Mouse (Mus musculus) neural tube, embryonic 13.5 days (tissue): ENCODE measurements around the gene Cryz. TPM values are rescaled to one million over a fixed set of nuclear protein-coding genes. Genes with fewer than 3 reads are reported as not detected.
A peak's percentile ranks its signal among the peaks of the same experiment; 100 is the strongest.
"Not testable (repeated sequence)": the region's sequence is repeated elsewhere in the genome, so short reads cannot be mapped to it uniquely, and the experiment has no call there.

Source experiments
- ATAC-seq: fragments of 200-750 bp; cut with Nextera tagmentation; 2 replicates; pipeline ENCODE4 v1.8.0; 2017; ENCODE audit warnings: low read depth, mild to moderate bottlenecking, moderate TSS enrichment, moderate library complexity
- H3K27ac ChIP-seq: fragments of 300-500 bp; sonication (generic); replicated peaks from 2 replicates; pipeline ENCODE4 v1.5.1; 2015; ENCODE audit warnings: moderate library complexity, mild to moderate bottlenecking, inconsistent platforms
- H3K27me3 ChIP-seq: fragments of 300-500 bp; sonication (generic); 2 replicates; pipeline ENCODE4 v1.6.1; 2015; ENCODE audit warnings: mild to moderate bottlenecking, inconsistent platforms
- H3K36me3 ChIP-seq: fragments of 300-500 bp; sonication (generic); 2 replicates; pipeline ENCODE4 v1.6.1; 2015; ENCODE audit warnings: mild to moderate bottlenecking, inconsistent platforms
- H3K4me1 ChIP-seq: fragments of 300-500 bp; sonication (generic); replicated peaks from 2 replicates; pipeline ENCODE4 v1.6.1; 2015; ENCODE audit warnings: inconsistent platforms
- H3K4me2 ChIP-seq: fragments of 300-500 bp; sonication (generic); 2 replicates; pipeline ENCODE4 v1.6.1; 2015; ENCODE audit warnings: inconsistent platforms, mild to moderate bottlenecking, moderate library complexity
- H3K4me3 ChIP-seq: fragments of 300-500 bp; sonication (generic); 2 replicates; pipeline ENCODE4 v1.5.1; 2015; ENCODE audit warnings: mild to moderate bottlenecking, inconsistent platforms
- H3K9ac ChIP-seq: fragments of 300-500 bp; sonication (generic); 2 replicates; pipeline ENCODE4 v1.6.1; 2015; ENCODE audit warnings: moderate library complexity, mild to moderate bottlenecking, inconsistent platforms
- H3K9me3 ChIP-seq: fragments of 300-500 bp; sonication (generic); 2 replicates; pipeline ENCODE4 v1.6.1; 2016; ENCODE audit warnings: inconsistent platforms
- WGBS: fragments of 180-500 bp; shearing (Covaris S2); methylation state at CpG from one replicate; pipeline ENCODE4 v1.1.7; 2015; 5-methylcytosine and 5-hydroxymethylcytosine counted together
- polyA plus RNA-seq: library from polyadenylated mRNA; unstranded; fragments of >200 nt; fragmentation: Nextera tagmentation; extraction: Ambion mirVana; gene quantifications from 2 replicates; pipeline ENCODE4 v1.2.1, GENCODE M21; 2015

Cryz gene
- polyA plus RNA-seq, 1 experiment from 2014 or later: 9.7 TPM

GRCm38 (mm10) chr3:154615304-154615703 lies 18.8 kb downstream of the Cryz start:
- no peak overlapping the region for H3K4me3 ChIP-seq
- no peaks in the 10 kb centered on the region; the same call in 1 of the 2 replicates for H3K36me3 ChIP-seq
- 93% methylated on average over 7 of the region's 7 CpGs for WGBS
- H3K9ac ChIP-seq: no peak overlapping the region
- H3K4me1 ChIP-seq: no peaks in the 10 kb centered on the region
- H3K9me3 ChIP-seq: no peaks in the 10 kb centered on the region
- no peak overlapping the region for H3K4me2 ChIP-seq
- no peak for ATAC-seq
- H3K27ac ChIP-seq: no peak overlapping the region
- no peaks in the 10 kb centered on the region for H3K27me3 ChIP-seq

- no peak overlapping the region for H3K9ac ChIP-seq
- H3K4me2 ChIP-seq: no peak overlapping the region
- no peaks in the 10 kb centered on the region for H3K4me1 ChIP-seq
- no peaks in the 10 kb centered on the region for H3K27me3 ChIP-seq
- no peak overlapping the region for H3K4me3 ChIP-seq
- H3K36me3 ChIP-seq: no peaks in the 10 kb centered on the region; the same call in 1 of the 2 replicates
- H3K27ac ChIP-seq: no peak overlapping the region
- ATAC-seq: no peak
- H3K9me3 ChIP-seq: no peaks in the 10 kb centered on the region
- 94% methylated on average over 4 of the region's 4 CpGs for WGBS
These were observed 19.6 kb downstream of the Cryz start for GRCm38 (mm10) chr3:154616106-154616505.

GRCm38 (mm10) chr3:154628284-154628683 lies 31.8 kb downstream of the Cryz start:
- H3K9me3 ChIP-seq: no peaks in the 10 kb centered on the region
- H3K4me2 ChIP-seq: no peak overlapping the region
- no peak overlapping the region for H3K4me3 ChIP-seq
- no peaks in the 10 kb centered on the region for H3K27me3 ChIP-seq
- no peak overlapping the region for H3K27ac ChIP-seq
- no peak overlapping the region for H3K9ac ChIP-seq
- no peaks in the 10 kb centered on the region for H3K36me3 ChIP-seq
- peak; percentile 50; the same call in 1 of the 2 replicates for ATAC-seq
- H3K4me1 ChIP-seq: no peaks in the 10 kb centered on the region

GRCm38 (mm10) chr3:154631281-154631680 lies 34.8 kb downstream of the Cryz start:
- not testable (repeated sequence) for H3K36me3 ChIP-seq, H3K27ac ChIP-seq, H3K9ac ChIP-seq, H3K4me1 ChIP-seq, H3K4me3 ChIP-seq, H3K4me2 ChIP-seq, H3K27me3 ChIP-seq, H3K9me3 ChIP-seq, ATAC-seq
- WGBS: 92% methylated on average over 2 of the region's 2 CpGs

GRCm38 (mm10) chr3:154633091-154633490 lies 36.6 kb downstream of the Cryz start:
- Histone ChIP-seq H3K9me3 (no peaks in the 10 kb centered on the region), H3K4me1 (no peaks in the 10 kb centered on the region), H3K4me2 (no peak overlapping the region), H3K27me3 (no peaks in the 10 kb centered on the region), H3K27ac (no peak overlapping the region), H3K4me3 (no peak overlapping the region), H3K9ac (no peak overlapping the region), H3K36me3 (no peaks in the 10 kb centered on the region)
- ATAC-seq: no peak
- 64% methylated on average over 5 of the region's 5 CpGs for WGBS

GRCm38 (mm10) chr3:154646638-154647442 lies 50.3 kb downstream of the Cryz start:
- Histone ChIP-seq H3K27ac (no peak overlapping the region), H3K27me3 (0 out of 2 replicates have a peak, but pooled peaks cover 14% of the 10 kb centered on the region), H3K9ac (no peak overlapping the region), H3K9me3 (no peaks in the 10 kb centered on the region), H3K4me1 (peaks cover 5% of the 10 kb centered on the region; the same call in 1 of the 2 replicates), H3K36me3 (no peaks in the 10 kb centered on the region), H3K4me3 (no peak overlapping the region; the same call in 1 of the 2 replicates), H3K4me2 (peak overlapping the region; percentile 38)
- 58% methylated on average over 29 of the region's 29 CpGs for WGBS
- ATAC-seq: peak; percentile 56

- Histone ChIP-seq H3K4me2 (peak overlapping the region; percentile 38), H3K27ac (no peak overlapping the region), H3K9ac (no peak overlapping the region), H3K4me3 (no peak overlapping the region; the same call in 1 of the 2 replicates), H3K9me3 (no peaks in the 10 kb centered on the region), H3K27me3 (0 out of 2 replicates have a peak, but pooled peaks cover 20% of the 10 kb centered on the region), H3K4me1 (peaks cover 5% of the 10 kb centered on the region; the same call in 1 of the 2 replicates), H3K36me3 (no peaks in the 10 kb centered on the region)
- ATAC-seq: no peak
- 58% methylated on average over 7 of the region's 7 CpGs for WGBS
These were observed 50.9 kb downstream of the Cryz start for GRCm38 (mm10) chr3:154647443-154647780.

- Histone ChIP-seq H3K4me1 (peaks cover 15% of the 10 kb centered on the region), H3K36me3 (no peaks in the 10 kb centered on the region), H3K4me2 (no peak overlapping the region), H3K27me3 (0 out of 2 replicates have a peak, but pooled peaks cover 22% of the 10 kb centered on the region), H3K27ac (no peak overlapping the region), H3K4me3 (no peak overlapping the region), H3K9ac (no peak overlapping the region), H3K9me3 (no peaks in the 10 kb centered on the region)
- ATAC-seq: no peak
- 70% methylated on average over 20 of the region's 20 CpGs for WGBS
These were observed 53.1 kb downstream of the Cryz start for GRCm38 (mm10) chr3:154649411-154650285.

- H3K4me2 ChIP-seq: no peak overlapping the region
- ATAC-seq: no peak
- H3K9me3 ChIP-seq: no peaks in the 10 kb centered on the region
- H3K4me1 ChIP-seq: peaks cover 15% of the 10 kb centered on the region
- no peak overlapping the region for H3K4me3 ChIP-seq
- H3K27me3 ChIP-seq: 0 out of 2 replicates have a peak, but pooled peaks cover 22% of the 10 kb centered on the region
- H3K36me3 ChIP-seq: no peaks in the 10 kb centered on the region
- H3K9ac ChIP-seq: no peak overlapping the region
- WGBS: 87% methylated on average over 10 of the region's 10 CpGs
- H3K27ac ChIP-seq: no peak overlapping the region
These were observed 54.8 kb downstream of the Cryz start for GRCm38 (mm10) chr3:154651192-154651821.

GRCm38 (mm10) chr3:154652581-154653420 lies 56.3 kb downstream of the Cryz start:
- peaks cover 15% of the 10 kb centered on the region for H3K4me1 ChIP-seq
- no peak overlapping the region for H3K27ac ChIP-seq
- H3K9ac ChIP-seq: no peak overlapping the region
- no peaks in the 10 kb centered on the region for H3K9me3 ChIP-seq
- 0 out of 2 replicates have a peak, but pooled peaks cover 22% of the 10 kb centered on the region for H3K27me3 ChIP-seq
- no peaks in the 10 kb centered on the region for H3K36me3 ChIP-seq
- peak; percentile 89 for ATAC-seq
- no peak overlapping the region for H3K4me3 ChIP-seq
- WGBS: 46% methylated on average over 24 of the region's 24 CpGs
- H3K4me2 ChIP-seq: no peak overlapping the region; the same call in 1 of the 2 replicates

GRCm38 (mm10) chr3:154653454-154653853 lies 56.9 kb downstream of the Cryz start:
- H3K4me1 ChIP-seq: peaks cover 15% of the 10 kb centered on the region
- no peaks in the 10 kb centered on the region for H3K36me3 ChIP-seq
- no peak overlapping the region for H3K27ac ChIP-seq
- WGBS: 34% methylated on average over 5 of the region's 5 CpGs
- 0 out of 2 replicates have a peak, but pooled peaks cover 18% of the 10 kb centered on the region for H3K27me3 ChIP-seq
- no peak overlapping the region for H3K4me3 ChIP-seq
- no peak overlapping the region for H3K4me2 ChIP-seq
- peak; percentile 15; the same call in 1 of the 2 replicates for ATAC-seq
- no peak overlapping the region for H3K9ac ChIP-seq
- no peaks in the 10 kb centered on the region for H3K9me3 ChIP-seq
